Mouse (Mus musculus) hindbrain, embryonic 13.5 days (tissue): ENCODE data around the gene Brsk1. TPM values are rescaled to one million over a fixed set of nuclear protein-coding genes. Genes with fewer than 3 reads are reported as not detected.

Source experiments
- ATAC-seq: fragments of 200-750 bp; cut with Nextera tagmentation; 2 replicates; pipeline ENCODE4 v1.8.0; 2017; ENCODE audit warnings: moderate TSS enrichment; ENCODE audit not compliant: low FRiP score
- H3K27ac ChIP-seq: fragments of 300-500 bp; sonication (generic); 2 replicates; pipeline ENCODE4 v1.5.1; 2015; ENCODE audit warnings: inconsistent platforms, mild to moderate bottlenecking, moderate library complexity
- H3K27me3 ChIP-seq: fragments of 300-500 bp; sonication (generic); 2 replicates; pipeline ENCODE4 v1.6.1; 2015; ENCODE audit warnings: mild to moderate bottlenecking, inconsistent platforms
- H3K36me3 ChIP-seq: fragments of 300-500 bp; sonication (generic); 2 replicates; pipeline ENCODE4 v1.6.1; 2015; ENCODE audit warnings: mild to moderate bottlenecking, inconsistent platforms
- H3K4me1 ChIP-seq: fragments of 300-500 bp; sonication (generic); replicated peaks from 2 replicates; pipeline ENCODE4 v1.6.1; 2015; ENCODE audit warnings: inconsistent platforms
- H3K4me2 ChIP-seq: fragments of 300-500 bp; sonication (generic); 2 replicates; pipeline ENCODE4 v1.6.1; 2015; ENCODE audit warnings: inconsistent platforms, mild to moderate bottlenecking, moderate library complexity
- H3K4me3 ChIP-seq: fragments of 300-500 bp; sonication (generic); 2 replicates; pipeline ENCODE4 v1.5.1; 2015; ENCODE audit warnings: mild to moderate bottlenecking, inconsistent platforms
- H3K9ac ChIP-seq: fragments of 300-500 bp; sonication (generic); 2 replicates; pipeline ENCODE4 v1.6.1; 2015; ENCODE audit warnings: mild to moderate bottlenecking, inconsistent platforms
- H3K9me3 ChIP-seq: fragments of 300-500 bp; sonication (generic); 2 replicates; pipeline ENCODE4 v1.6.1; 2016; ENCODE audit warnings: inconsistent platforms
- WGBS: fragments of 180-500 bp; shearing (Covaris S2); methylation state at CpG from one replicate; pipeline ENCODE4 v1.1.7; 2015; 5-methylcytosine and 5-hydroxymethylcytosine counted together
- polyA plus RNA-seq: library from polyadenylated mRNA; unstranded; fragments of >200 nt; fragmentation: Nextera tagmentation; extraction: Ambion mirVana; gene quantifications from 2 replicates; pipeline ENCODE4 v1.2.1, GENCODE M21; 2015

Gene Brsk1
- polyA plus RNA-seq, 1 experiment from 2014 or later = 7.2 TPM

DNA sequence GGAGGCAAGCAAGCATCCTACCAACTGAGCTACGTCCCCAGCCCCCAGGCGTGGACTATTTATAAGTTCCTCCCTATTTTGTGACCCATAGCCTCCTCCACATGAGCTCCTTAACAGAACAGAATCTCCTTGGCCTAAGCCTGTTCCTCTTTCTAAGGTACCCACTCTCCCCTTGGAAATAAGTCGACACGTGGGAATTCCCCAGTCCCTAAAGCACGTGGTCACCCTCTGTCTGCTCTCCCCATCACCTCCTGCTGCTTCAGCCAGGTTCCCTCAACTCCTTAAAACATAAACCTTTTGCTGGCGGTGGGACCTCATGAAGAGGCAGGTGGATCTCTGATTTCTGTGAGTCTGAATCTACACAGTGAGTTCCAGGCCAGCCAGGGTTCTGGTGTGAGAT lies 26.6 kb downstream of the Brsk1 start:
- no peak overlapping the region for H3K4me3 ChIP-seq
- H3K4me1 ChIP-seq = no peaks in the 10 kb centered on the region
- no peaks in the 10 kb centered on the region for H3K27me3 ChIP-seq
- H3K9me3 ChIP-seq = no peaks in the 10 kb centered on the region
- no peak overlapping the region for H3K9ac ChIP-seq
- H3K27ac ChIP-seq = no peak overlapping the region
- no peak overlapping the region for H3K4me2 ChIP-seq
- WGBS = 74% methylated on average over 6 of the region's 6 CpGs
- ATAC-seq = no peak
- peaks cover 66% of the 10 kb centered on the region for H3K36me3 ChIP-seq

GRCm38 (mm10) chr7:4719276-4719675 lies 28.9 kb downstream of the Brsk1 start:
- Histone ChIP-seq H3K27me3 (no peaks in the 10 kb centered on the region), H3K9ac (no peak overlapping the region), H3K4me1 (no peaks in the 10 kb centered on the region), H3K9me3 (no peaks in the 10 kb centered on the region), H3K27ac (no peak overlapping the region), H3K4me2 (no peak overlapping the region), H3K36me3 (peaks cover 43% of the 10 kb centered on the region), H3K4me3 (no peak overlapping the region)
- WGBS = 87% methylated on average over 3 of the region's 3 CpGs
- ATAC-seq = no peak

DNA sequence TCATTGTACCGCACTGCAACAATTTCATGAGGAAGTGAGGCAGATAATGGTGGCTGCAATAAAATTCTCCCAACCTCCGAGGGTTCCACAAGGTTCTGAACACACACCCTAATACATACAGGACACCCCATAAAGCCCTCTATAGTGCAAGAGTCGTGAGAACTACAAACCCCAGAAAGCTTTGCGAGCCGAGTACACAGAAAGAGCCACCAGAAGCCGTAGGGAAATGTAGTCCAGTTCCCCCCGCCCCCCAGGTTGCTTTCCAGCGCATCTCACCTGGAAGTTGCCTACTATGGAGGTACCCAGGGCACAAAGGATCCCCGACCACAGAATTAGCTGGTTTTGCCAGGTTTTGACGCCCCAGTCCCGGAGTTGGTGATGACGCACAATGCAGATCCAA lies 33.1 kb downstream of the Brsk1 start:
- H3K36me3 ChIP-seq = 0 out of 2 replicates have a peak, but pooled peaks cover 2% of the 10 kb centered on the region
- no peaks in the 10 kb centered on the region; the same call in 1 of the 2 replicates for H3K27me3 ChIP-seq
- H3K27ac ChIP-seq = no peak overlapping the region
- peak; percentile 62; the same call in 1 of the 2 replicates for ATAC-seq
- no peaks in the 10 kb centered on the region for H3K4me1 ChIP-seq
- 47% methylated on average over 12 of the region's 12 CpGs for WGBS
- H3K4me3 ChIP-seq = peak overlapping the region; percentile 18; the same call in 1 of the 2 replicates
- no peak overlapping the region for H3K9ac ChIP-seq
- peak overlapping the region; percentile 47 for H3K4me2 ChIP-seq
- H3K9me3 ChIP-seq = no peaks in the 10 kb centered on the region

DNA sequence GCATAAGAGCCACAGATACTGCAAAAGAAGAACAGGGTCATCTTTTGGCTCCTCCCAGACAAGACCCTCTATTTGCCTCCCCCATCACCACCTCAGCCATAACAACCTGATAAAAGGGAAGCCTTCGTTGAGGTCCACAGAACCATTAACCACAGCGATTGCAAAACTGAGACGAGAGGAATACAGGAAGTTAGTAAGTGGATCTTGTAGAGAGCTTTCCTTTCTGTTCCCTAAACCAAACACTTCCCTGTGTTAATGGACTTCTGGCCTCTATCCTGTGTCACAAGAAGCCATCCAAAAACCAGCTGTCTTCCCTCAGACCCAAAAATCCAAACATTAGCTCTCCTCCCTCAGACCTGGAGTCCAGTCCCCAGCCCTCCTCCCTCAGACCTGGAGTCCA lies 34.0 kb downstream of the Brsk1 start:
- Histone ChIP-seq H3K36me3 (no peaks in the 10 kb centered on the region), H3K27me3 (no peaks in the 10 kb centered on the region; the same call in 1 of the 2 replicates), H3K4me1 (no peaks in the 10 kb centered on the region), H3K9ac (no peak overlapping the region), H3K9me3 (no peaks in the 10 kb centered on the region), H3K4me2 (no peak overlapping the region), H3K27ac (no peak overlapping the region), H3K4me3 (no peak overlapping the region)
- no peak for ATAC-seq
- WGBS = 86% methylated on average over 3 of the region's 3 CpGs

DNA sequence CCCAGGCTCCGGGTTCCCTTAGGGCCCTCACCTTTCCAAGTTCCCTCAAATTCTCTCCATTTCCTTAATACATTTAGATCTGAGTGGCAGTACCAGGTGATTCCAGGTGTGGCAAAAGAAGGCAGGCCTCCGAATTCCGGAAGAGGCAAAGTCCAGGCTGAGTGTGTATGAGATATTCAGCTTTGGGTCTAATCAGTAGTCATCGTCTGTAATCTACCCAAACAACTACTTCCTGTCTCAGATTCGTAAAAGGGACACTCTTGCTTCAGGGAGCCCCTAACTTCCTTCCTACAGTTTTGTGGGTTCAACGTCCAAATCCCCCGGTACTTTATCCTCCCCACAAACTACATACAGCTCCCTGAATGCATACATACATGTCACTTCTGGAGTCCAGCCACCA lies 34.8 kb downstream of the Brsk1 start, which contains the start of gene Tmem150b:
Gene Tmem150b, minus strand, starts transcription at position 81 of the 400 bp plus-strand sequence.
- H3K9ac ChIP-seq = no peak within 1 kb of the TSS
- no peak within 1 kb of the TSS for H3K4me2 ChIP-seq
- no peaks in the 10 kb centered on the region for H3K36me3 ChIP-seq
- ATAC-seq = no peak
- H3K27me3 ChIP-seq = no peaks in the 10 kb centered on the region; the same call in 1 of the 2 replicates
- no peak within 1 kb of the TSS for H3K4me3 ChIP-seq
- H3K4me1 ChIP-seq = no peaks in the 10 kb centered on the region
- 89% methylated on average over 7 of the region's 7 CpGs for WGBS
- no peak within 1 kb of the TSS for H3K27ac ChIP-seq
- no peaks in the 10 kb centered on the region for H3K9me3 ChIP-seq

DNA sequence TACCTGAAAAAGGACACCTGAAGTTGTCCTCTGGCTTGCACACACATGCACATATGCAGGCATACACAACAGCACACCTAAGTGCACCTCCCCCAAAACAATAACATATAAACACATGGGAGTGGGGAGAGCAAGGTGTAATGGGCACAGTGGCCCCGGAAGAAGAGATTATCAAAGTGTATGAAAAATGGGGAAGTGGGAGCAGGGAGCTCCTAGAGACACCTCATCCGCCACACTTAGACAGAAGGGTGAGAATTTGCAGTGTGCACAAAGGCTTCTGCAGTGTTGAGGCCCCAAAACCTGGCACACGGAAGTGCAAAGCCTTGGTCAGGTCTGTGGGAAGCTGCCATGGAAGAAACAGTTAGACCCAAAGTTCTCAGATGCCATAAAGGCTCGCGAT lies 40.7 kb downstream of the Brsk1 start:
- Histone ChIP-seq H3K27me3 (no peaks in the 10 kb centered on the region), H3K9ac (no peak overlapping the region), H3K4me2 (no peak overlapping the region), H3K36me3 (no peaks in the 10 kb centered on the region), H3K4me3 (no peak overlapping the region), H3K27ac (no peak overlapping the region), H3K4me1 (no peaks in the 10 kb centered on the region), H3K9me3 (no peaks in the 10 kb centered on the region)
- WGBS = 84% methylated on average over 5 of the region's 5 CpGs
- no peak for ATAC-seq

DNA sequence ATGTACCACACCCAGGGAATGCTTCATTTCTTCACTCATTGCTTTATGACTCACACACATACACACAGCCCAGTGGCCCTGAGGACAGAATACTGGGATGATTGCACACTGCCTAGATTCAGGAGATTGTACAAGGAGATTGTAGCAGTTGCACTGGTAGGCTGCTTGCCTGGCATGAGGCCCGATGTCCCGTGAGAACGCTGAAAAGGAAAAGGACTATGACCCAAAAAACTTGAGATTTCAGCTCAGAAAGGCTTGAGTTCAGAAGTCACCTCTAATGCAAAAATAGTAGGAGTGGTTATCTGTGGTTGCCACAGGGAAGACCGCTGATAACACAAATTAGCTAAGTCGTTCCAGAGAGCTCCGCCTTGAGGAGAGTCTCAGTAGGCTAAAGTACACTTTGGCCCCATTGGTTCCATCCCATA lies 42.6 kb downstream of the Brsk1 start:
- Histone ChIP-seq H3K27me3 (no peaks in the 10 kb centered on the region), H3K9ac (no peak overlapping the region), H3K27ac (no peak overlapping the region), H3K9me3 (no peaks in the 10 kb centered on the region), H3K4me2 (no peak overlapping the region), H3K4me1 (no peaks in the 10 kb centered on the region), H3K36me3 (no peaks in the 10 kb centered on the region), H3K4me3 (no peak overlapping the region)
- 70% methylated on average over 6 of the region's 6 CpGs for WGBS
- no peak for ATAC-seq

- Histone ChIP-seq H3K4me2 (peak overlapping the region; percentile 60), H3K4me1 (peaks cover 44% of the 10 kb centered on the region), H3K27ac (peak overlapping the region; percentile 88), H3K4me3 (peak overlapping the region; percentile 40), H3K36me3 (peaks cover 16% of the 10 kb centered on the region), H3K9me3 (no peaks in the 10 kb centered on the region), H3K9ac (peak overlapping the region; percentile 46; the same call in 1 of the 2 replicates), H3K27me3 (no peaks in the 10 kb centered on the region)
- 45% methylated on average over 10 of the region's 10 CpGs for WGBS
- no peak for ATAC-seq
These were observed 48.7 kb downstream of the Brsk1 start for GRCm38 (mm10) chr7:4739041-4739543.

- peaks cover 22% of the 10 kb centered on the region for H3K36me3 ChIP-seq
- H3K4me1 ChIP-seq = peaks cover 44% of the 10 kb centered on the region
- peak within 1 kb of the TSS; percentile 78 for H3K4me3 ChIP-seq
- H3K27ac ChIP-seq = peak within 1 kb of the TSS; percentile 95
- H3K27me3 ChIP-seq = no peaks in the 10 kb centered on the region
- under 1% methylated on average over 34 of the region's 44 CpGs for WGBS
- H3K9me3 ChIP-seq = no peaks in the 10 kb centered on the region
- peak within 1 kb of the TSS; percentile 87 for H3K4me2 ChIP-seq
- H3K9ac ChIP-seq = peak within 1 kb of the TSS; percentile 93
- peak; percentile 97 for ATAC-seq
These were observed 49.3 kb downstream of the Brsk1 start, which contains the start of gene Kmt5c for GRCm38 (mm10) chr7:4739544-4740275. Kmt5c (plus strand) TSS chr7:4740115.

DNA sequence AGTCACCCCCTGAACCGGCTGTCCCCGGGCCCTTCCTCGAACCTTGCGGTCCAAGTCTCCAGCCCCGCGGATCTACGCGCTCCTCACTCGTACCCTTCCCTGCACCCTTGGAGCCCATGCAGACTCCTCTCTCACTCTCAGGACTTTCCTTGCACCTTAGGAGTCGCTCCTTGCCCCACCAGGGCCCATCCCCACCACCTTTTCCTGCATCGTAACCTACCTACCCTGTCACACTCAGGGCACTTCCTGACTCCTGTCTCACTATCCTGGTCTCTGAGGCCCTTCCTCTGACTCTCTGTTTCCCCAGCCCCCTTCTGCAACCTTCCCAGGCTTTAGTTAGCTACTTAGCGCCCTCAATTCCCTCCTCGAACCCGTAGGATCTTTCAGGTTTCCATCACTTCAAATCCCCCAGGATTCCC lies 49.9 kb downstream of the Brsk1 start:
- H3K9me3 ChIP-seq = no peaks in the 10 kb centered on the region
- H3K4me3 ChIP-seq = peak overlapping the region; percentile 78
- H3K4me1 ChIP-seq = peaks cover 45% of the 10 kb centered on the region
- peak overlapping the region; percentile 87 for H3K4me2 ChIP-seq
- WGBS = 0% methylated on average over 5 of the region's 14 CpGs
- peak; percentile 49 for ATAC-seq
- H3K36me3 ChIP-seq = peaks cover 26% of the 10 kb centered on the region
- no peaks in the 10 kb centered on the region for H3K27me3 ChIP-seq
- H3K9ac ChIP-seq = peak overlapping the region; percentile 93
- H3K27ac ChIP-seq = peak overlapping the region; percentile 95

DNA sequence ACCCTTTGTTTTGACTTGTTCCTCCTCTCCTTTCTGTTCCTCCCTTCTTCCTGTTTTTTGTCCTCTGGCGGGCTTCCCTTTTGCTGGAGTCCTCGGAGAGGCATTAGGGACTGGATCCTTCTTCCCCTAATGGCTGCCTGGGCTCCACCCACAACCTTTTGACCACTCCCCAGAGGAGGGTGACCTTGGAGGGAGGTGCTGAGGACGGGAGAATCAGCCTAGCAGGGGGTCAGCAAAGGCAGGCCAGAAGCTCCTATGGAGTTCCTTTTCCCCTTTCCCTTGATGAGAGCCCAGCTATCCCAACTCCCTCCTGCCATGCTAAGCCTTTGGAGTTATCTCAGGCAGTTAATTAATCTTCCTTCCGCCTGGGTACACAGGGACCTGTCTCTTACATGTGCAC lies 50.7 kb downstream of the Brsk1 start:
- Histone ChIP-seq H3K9me3 (no peaks in the 10 kb centered on the region), H3K36me3 (peaks cover 34% of the 10 kb centered on the region), H3K4me3 (peak overlapping the region; percentile 78), H3K27me3 (no peaks in the 10 kb centered on the region), H3K4me1 (peaks cover 54% of the 10 kb centered on the region), H3K4me2 (peak overlapping the region; percentile 87), H3K9ac (peak overlapping the region; percentile 93), H3K27ac (peak overlapping the region; percentile 95)
- WGBS = under 1% methylated on average over 4 of the region's 4 CpGs
- ATAC-seq = no peak

- Histone ChIP-seq H3K4me1 (peaks cover 61% of the 10 kb centered on the region), H3K4me3 (peak overlapping the region; percentile 78)
- 80% methylated on average over 21 of the region's 21 CpGs for WGBS
These were observed 51.5 kb downstream of the Brsk1 start for GRCm38 (mm10) chr7:4741672-4742481.

More at GRCm38 (mm10) chr7:4741672-4742481, 51.5 kb downstream of the Brsk1 start:
- Histone ChIP-seq H3K9ac (peak overlapping the region; percentile 93), H3K4me2 (peak overlapping the region; percentile 87), H3K27me3 (no peaks in the 10 kb centered on the region), H3K9me3 (no peaks in the 10 kb centered on the region), H3K36me3 (peaks cover 42% of the 10 kb centered on the region), H3K27ac (peak overlapping the region; percentile 95)
- no peak for ATAC-seq
